Comparison of ENCODE assay signal across 16 mouse cellular contexts in genomic region chr4:87385221-87385739, GRCm38 (mm10).
DNase-seq lines count a peak whose midpoint lies in the region; ATAC-seq and TF ChIP-seq lines count a peak whose summit lies in the region.
"Had no signal": no experiment of that assay in that cellular context is flagged by ENCODE, and none has a peak within 500 bp of the region (broad histone marks: within the 10 kb centered on the region; RNA-seq: fewer than 3 reads in every experiment).

No protein-coding gene starts in this region.

- DNase-seq in forebrain, embryonic 10.5 days (ENCODE audit: extremely low spot score, low spot score): no peak
- DNase-seq in lung, embryonic 14.5 days: peak; percentile 54
- DNase-seq in lung, postnatal 36 days: no peak
- DNase-seq in Muller cell, postnatal 12 days (ENCODE audit: inconsistent ontology term): peak; percentile 26
- DNase-seq in right cerebral cortex, postnatal 14 days: no peak
- no peak for DNase-seq in left cerebral cortex, postnatal 36 days (ENCODE audit: low spot score in 2 of 2)
- DNase-seq: cerebellum, adult 11-12 months; gastrocnemius, postnatal 14 days; kidney, postnatal 10 days; layer of hippocampus, adult 9-11 months; right cerebral cortex, adult 18-20 months had no signal

- peaks cover 16% of the 10 kb centered on the region for H3K4me1 ChIP-seq in forebrain, embryonic 15.5 days
- H3K4me1 ChIP-seq in forebrain, embryonic 10.5 days: peaks cover 28% of the 10 kb centered on the region
- H3K4me1 ChIP-seq in lung, embryonic 14.5 days (ENCODE audit: insufficient read depth): 0 out of 2 replicates have a peak, but pooled peaks cover 4% of the 10 kb centered on the region
- peaks cover 19% of the 10 kb centered on the region for H3K4me1 ChIP-seq in midbrain, embryonic 13.5 days (replicated peaks)
- H3K4me1 ChIP-seq: embryonic facial prominence, embryonic 15.5 days had no signal

- intact Hi-C loops in left cerebral cortex, postnatal 36 days (cut with DNase I): no loop called here

- H3K9ac ChIP-seq in forebrain, embryonic 15.5 days (replicated peaks): no peak overlapping the region
- no peak overlapping the region for H3K9ac ChIP-seq in lung, embryonic 14.5 days
- no peak overlapping the region for H3K9ac ChIP-seq in midbrain, embryonic 13.5 days (replicated peaks)
- H3K9ac ChIP-seq: embryonic facial prominence, embryonic 15.5 days had no signal

- H3K27ac ChIP-seq in forebrain, embryonic 15.5 days (replicated peaks): 0 out of 2 replicates have a peak overlapping the region, but pooled peaks have one; percentile 11
- no peak overlapping the region for H3K27ac ChIP-seq in forebrain, embryonic 10.5 days
- 0 out of 2 replicates have a peak overlapping the region, but pooled peaks have one; percentile 36 for H3K27ac ChIP-seq in lung, embryonic 14.5 days (ENCODE audit: low read depth)
- H3K27ac ChIP-seq in midbrain, embryonic 13.5 days: 0 out of 2 replicates have a peak overlapping the region, but pooled peaks have one; percentile 16
- H3K27ac ChIP-seq: embryonic facial prominence, embryonic 15.5 days; macrophage had no signal

- no peaks in the 10 kb centered on the region for H3K27me3 ChIP-seq in forebrain, embryonic 15.5 days
- H3K27me3 ChIP-seq in forebrain, embryonic 10.5 days (ENCODE audit: poor library complexity, severe bottlenecking): no peaks in the 10 kb centered on the region; the same call in none of the 2 replicates
- no peaks in the 10 kb centered on the region for H3K27me3 ChIP-seq in lung, embryonic 14.5 days (ENCODE audit: insufficient read depth, low read length)
- H3K27me3 ChIP-seq in midbrain, embryonic 13.5 days: no peaks in the 10 kb centered on the region
- H3K27me3 ChIP-seq: embryonic facial prominence, embryonic 15.5 days had no signal

- no peaks in the 10 kb centered on the region for H3K36me3 ChIP-seq in forebrain, embryonic 15.5 days
- H3K36me3 ChIP-seq in forebrain, embryonic 10.5 days (replicated peaks): no peaks in the 10 kb centered on the region
- no peaks in the 10 kb centered on the region for H3K36me3 ChIP-seq in lung, embryonic 14.5 days (ENCODE audit: insufficient read depth)
- no peaks in the 10 kb centered on the region for H3K36me3 ChIP-seq in midbrain, embryonic 13.5 days
- H3K36me3 ChIP-seq: embryonic facial prominence, embryonic 15.5 days had no signal

- no peak overlapping the region for H3K4me2 ChIP-seq in forebrain, embryonic 15.5 days (replicated peaks)
- peak overlapping the region; percentile 39 for H3K4me2 ChIP-seq in lung, embryonic 14.5 days
- 0 out of 2 replicates have a peak overlapping the region, but pooled peaks have one; percentile 1 for H3K4me2 ChIP-seq in midbrain, embryonic 13.5 days (replicated peaks)
- H3K4me2 ChIP-seq: embryonic facial prominence, embryonic 15.5 days had no signal

- no peak for ATAC-seq in forebrain, embryonic 15.5 days (replicated peaks)
- ATAC-seq in lung, embryonic 14.5 days (ENCODE audit: insufficient read depth): peak; percentile 54; the same call in 1 of the 2 replicates
- ATAC-seq in midbrain, embryonic 13.5 days: no peak
- ATAC-seq: intestine, postnatal 0 days had no signal

- no peak overlapping the region for H3K4me3 ChIP-seq in forebrain, embryonic 15.5 days
- no peak overlapping the region for H3K4me3 ChIP-seq in forebrain, embryonic 10.5 days
- no peak overlapping the region for H3K4me3 ChIP-seq in lung, embryonic 14.5 days (ENCODE audit: low read depth, low read length)
- no peak overlapping the region for H3K4me3 ChIP-seq in midbrain, embryonic 13.5 days (replicated peaks)
- H3K4me3 ChIP-seq: embryonic facial prominence, embryonic 15.5 days had no signal

- no peak for TF ChIP-seq CTCF in lung, embryonic 14.5 days (IDR thresholded peaks at IDR 0.05; ENCODE audit: low read depth)

- no peaks in the 10 kb centered on the region for H3K9me3 ChIP-seq in forebrain, embryonic 15.5 days
- no peaks in the 10 kb centered on the region for H3K9me3 ChIP-seq in forebrain, embryonic 10.5 days
- no peaks in the 10 kb centered on the region for H3K9me3 ChIP-seq in lung, embryonic 14.5 days (ENCODE audit: low read depth, low read length)
- no peaks in the 10 kb centered on the region for H3K9me3 ChIP-seq in midbrain, embryonic 13.5 days
- H3K9me3 ChIP-seq: embryonic facial prominence, embryonic 15.5 days had no signal

- 26% methylated on average over 7 of the region's 7 CpGs for WGBS in forebrain, embryonic 15.5 days
- 71% methylated on average over 7 of the region's 7 CpGs for WGBS in forebrain, embryonic 10.5 days
- WGBS in lung, embryonic 14.5 days: 13% methylated on average over 7 of the region's 7 CpGs
- WGBS in midbrain, embryonic 13.5 days: 21% methylated on average over 7 of the region's 7 CpGs

Comparison
In these comparisons a context has a peak if more than half of its experiments do, and no peak if none do; other contexts are left out.
1. DNase-seq: peak in lung, embryonic 14.5 days (single experiment) and Muller cell, postnatal 12 days (single experiment); none in forebrain, embryonic 10.5 days (single experiment), lung, postnatal 36 days (single experiment), right cerebral cortex, postnatal 14 days (single experiment) and left cerebral cortex, postnatal 36 days (0 of 2).